Mouse (Mus musculus) gastrocnemius, postnatal 36 days (tissue): ENCODE measurements around the gene Samsn1. TPM values are rescaled to one million over a fixed set of nuclear protein-coding genes. Genes with fewer than 3 reads are reported as not detected.
"Not testable (repeated sequence)": the region's sequence is repeated elsewhere in the genome, so short reads cannot be mapped to it uniquely, and the experiment has no call there.

Source experiments
- DNase-seq, 2 experiments: peaks; one replicate each; pipeline ENCODE4 v3.0.0; 2022
- intact Hi-C: fragments of 180-260 bp; cut with DNase I; formaldehyde crosslinking; loops from one replicate; pipeline ENCODE4 v1.15.1; 2025
- total RNA-seq, 2 experiments: library from RNA; stranded (reverse); gene quantifications; 2 replicates each; pipeline ENCODE4 v1.2.3; 2021

Gene Samsn1
- total RNA-seq, 2 experiments from 2014 or later: 0.30 TPM; not detected in 1

GRCm38 (mm10) chr16:75889081-75889646, 132.9 kb downstream of the Samsn1 start:
- intact Hi-C loops: no loop called here
- DNase-seq: no peak

- DNase-seq: no peak
- intact Hi-C loops: no loop called here
These were observed 134.9 kb downstream of the Samsn1 start for GRCm38 (mm10) chr16:75887203-75887602.

DNA sequence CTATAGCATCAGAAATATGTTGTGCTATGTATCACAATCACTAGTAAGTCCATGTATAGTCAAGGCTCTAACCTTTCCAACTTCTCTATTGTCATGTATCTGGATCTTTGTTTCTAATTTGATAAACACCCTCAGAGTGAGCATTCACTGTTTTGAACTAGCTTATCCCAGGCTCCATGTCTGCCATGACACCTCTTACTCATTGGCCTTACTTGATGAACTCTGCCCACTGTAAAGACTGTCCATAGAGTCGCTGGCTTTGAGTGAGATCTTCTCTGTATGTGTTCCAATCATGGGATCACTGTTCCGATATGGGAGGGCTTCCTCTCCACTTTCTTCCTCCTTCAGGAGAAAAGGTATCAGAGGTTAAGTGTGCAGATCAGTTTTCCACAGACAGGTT, 143.2 kb downstream of the Samsn1 start:
- intact Hi-C loops: no loop called here
- DNase-seq: no peak

DNA sequence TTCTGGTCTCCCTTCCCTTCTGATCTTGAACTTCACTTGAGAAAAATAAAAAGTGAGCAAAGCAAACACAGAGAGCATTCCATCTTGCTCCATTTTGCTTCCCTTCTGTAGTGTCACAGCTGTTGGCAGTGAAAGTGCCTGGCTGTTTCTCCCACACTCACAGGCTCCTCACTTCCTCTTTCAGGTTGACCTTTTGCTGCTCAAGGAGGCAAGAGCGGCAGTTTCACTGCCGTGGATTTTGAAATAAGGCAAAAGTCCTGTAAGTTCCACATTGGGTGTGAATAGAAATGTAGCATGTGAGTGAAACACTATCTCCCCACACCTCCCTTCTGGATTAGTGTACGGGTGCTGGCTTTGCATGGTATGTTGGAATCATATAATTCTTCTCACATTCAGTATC, 144.9 kb downstream of the Samsn1 start:
- DNase-seq: no peak
- intact Hi-C loops: no loop called here

- DNase-seq: no peak
- intact Hi-C loops: no loop called here
These were observed 146.2 kb downstream of the Samsn1 start for GRCm38 (mm10) chr16:75875896-75876295.

- no peak for DNase-seq
- intact Hi-C loops: no loop called here
These were observed 147.6 kb downstream of the Samsn1 start for GRCm38 (mm10) chr16:75874508-75874907.

DNA sequence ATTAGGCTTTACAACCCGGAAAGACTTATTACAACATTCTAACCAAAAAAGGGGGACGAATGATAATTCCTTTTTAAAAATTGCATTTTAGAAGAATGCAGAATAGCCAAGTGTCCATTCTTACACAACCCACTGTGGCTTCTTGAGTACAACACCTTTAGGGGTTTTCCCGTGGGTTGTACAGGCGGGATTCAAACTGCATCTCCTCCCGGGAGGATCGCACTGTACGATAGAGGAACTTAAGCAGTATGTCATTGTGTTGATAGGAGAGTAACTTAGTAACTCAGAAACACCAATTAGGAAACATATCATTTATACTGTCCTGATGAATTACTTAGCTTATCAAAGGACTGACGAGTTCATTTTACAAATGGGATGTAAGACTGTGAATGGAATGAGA, 149.8 kb downstream of the Samsn1 start:
- intact Hi-C loops: no loop called here
- DNase-seq: no peak

- no peak for DNase-seq
- intact Hi-C loops: no loop called here
These were observed 154.7 kb downstream of the Samsn1 start for GRCm38 (mm10) chr16:75867400-75867799.

- intact Hi-C loops: no loop called here
- DNase-seq: no peak
These were observed 156.6 kb downstream of the Samsn1 start for GRCm38 (mm10) chr16:75865505-75865904.

DNA sequence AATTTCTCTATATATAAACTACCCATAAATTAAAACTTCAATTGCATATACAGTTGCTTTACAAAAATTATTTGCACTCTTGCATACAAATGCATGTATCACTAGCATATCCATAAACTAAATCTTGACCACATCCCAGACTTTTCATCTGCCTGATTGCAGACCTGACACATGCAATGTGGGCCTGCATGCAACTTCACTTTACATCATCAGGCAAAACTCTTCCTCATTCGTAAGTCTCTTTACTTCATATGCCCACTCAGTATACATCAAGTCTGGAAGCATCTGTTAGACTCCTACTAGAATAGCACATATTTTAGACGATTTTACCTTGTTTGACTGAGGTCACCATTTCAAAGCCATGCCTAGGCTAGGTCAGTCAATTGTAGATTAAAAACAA, 157.4 kb downstream of the Samsn1 start:
- DNase-seq: no peak
- intact Hi-C loops: no loop called here

DNA sequence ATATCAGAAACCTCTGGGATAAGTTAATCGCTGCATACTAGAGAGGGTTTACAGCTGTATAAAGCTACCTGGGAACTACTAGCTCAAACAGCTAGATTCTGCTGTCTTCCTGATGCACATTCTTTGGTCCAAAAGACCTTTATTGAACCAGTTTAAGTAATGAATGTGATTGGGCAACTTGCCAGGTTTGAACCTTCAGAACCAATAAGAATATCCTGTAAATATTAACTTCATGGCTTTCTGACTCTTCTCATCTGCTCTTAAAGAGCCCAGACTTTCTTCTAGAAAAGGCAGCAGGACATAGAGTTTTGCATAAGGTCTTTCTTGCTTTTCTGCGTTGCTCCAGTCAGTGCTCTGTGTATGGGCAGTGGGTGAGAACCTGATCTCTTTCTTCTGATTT, 165.7 kb downstream of the Samsn1 start:
- no peak for DNase-seq
- intact Hi-C loops: no loop called here

DNA sequence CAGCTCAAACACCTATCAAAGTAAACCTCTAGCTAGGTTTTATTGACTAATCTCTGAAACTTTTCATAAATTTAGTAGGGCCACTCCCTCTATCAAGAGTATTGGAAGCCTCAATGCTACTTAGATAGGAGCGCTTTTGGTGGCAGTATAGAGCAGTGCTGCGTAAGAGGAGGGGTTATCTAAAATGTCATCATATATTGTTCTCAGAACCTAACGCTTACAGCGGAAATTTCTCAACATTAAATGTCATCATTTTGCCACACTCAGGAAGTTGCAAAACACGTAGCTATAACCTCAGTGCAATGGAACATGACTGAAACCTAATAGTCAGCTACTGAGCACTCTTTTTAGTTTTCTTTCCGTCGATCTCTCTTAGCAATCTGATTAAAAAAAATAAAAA, 166.7 kb downstream of the Samsn1 start:
- intact Hi-C loops: no loop called here
- DNase-seq: no peak

GRCm38 (mm10) chr16:75853556-75854271, 168.4 kb downstream of the Samsn1 start:
- no peak for DNase-seq
- intact Hi-C loops: no loop called here

DNA sequence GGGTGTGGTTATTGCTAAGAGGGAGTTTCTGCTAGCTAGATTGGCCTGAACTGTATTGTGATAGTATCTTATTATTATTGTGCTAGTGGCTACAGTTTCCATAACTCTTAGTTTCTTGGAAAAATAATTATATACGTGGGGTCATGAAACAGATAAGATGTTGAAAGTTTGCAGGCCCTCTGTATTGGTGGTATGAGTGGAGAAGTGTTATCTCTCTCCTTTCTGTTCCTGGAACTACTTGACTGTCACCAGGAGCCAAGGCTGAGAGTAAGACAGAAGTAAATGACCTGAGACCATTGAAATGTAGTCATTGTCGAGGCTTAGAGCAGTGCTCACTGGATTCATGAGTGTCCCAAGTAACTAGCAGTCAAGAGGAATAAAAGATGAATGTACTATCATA, 169.6 kb downstream of the Samsn1 start:
- intact Hi-C loops: no loop called here
- DNase-seq: no peak

DNA sequence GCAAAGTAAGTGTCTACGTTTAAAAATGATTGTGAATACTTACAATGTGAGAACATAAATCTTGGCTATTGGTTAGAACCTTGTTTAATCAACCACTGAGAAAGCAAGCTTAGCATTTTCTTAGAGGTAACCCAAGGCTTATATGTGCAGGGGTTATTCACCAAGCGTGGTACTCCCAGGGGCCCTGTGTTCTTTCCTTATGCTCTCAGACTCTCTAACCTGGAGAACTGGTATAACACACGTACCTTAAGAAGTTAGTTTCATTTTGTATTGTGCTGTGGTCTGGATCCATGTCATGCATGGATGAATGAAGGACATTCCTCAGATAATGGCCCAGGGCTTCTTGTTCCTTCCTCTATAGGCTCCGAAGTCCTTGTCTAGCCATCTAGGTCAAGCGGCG, 173.0 kb downstream of the Samsn1 start:
- no peak for DNase-seq
- intact Hi-C loops: no loop called here

- no peak for DNase-seq
- intact Hi-C loops: no loop called here
These were observed 178.4 kb downstream of the Samsn1 start for GRCm38 (mm10) chr16:75843653-75844062.

- intact Hi-C loops: no loop called here
- no peak for DNase-seq
These were observed 179.1 kb downstream of the Samsn1 start for GRCm38 (mm10) chr16:75843031-75843430.

DNA sequence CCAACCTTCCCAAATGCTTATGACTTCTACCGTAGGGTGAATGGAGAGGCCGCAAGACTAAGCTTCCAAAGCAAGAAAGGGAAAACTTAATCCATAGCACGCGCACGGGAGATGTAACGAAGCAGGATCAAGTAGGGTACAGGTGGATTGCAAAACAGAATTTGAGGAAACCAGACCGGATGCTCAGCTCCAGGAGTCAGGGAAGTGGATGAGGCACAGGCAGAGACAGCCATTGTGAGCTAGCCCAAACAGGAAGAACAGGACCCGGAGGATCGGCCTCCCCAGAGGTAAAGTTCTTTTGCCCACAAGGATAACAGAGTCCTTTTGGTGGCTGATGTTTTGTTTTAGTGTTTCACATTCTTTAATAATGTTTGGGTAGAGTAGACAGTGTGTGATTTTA, 179.5 kb downstream of the Samsn1 start:
- no peak for DNase-seq
- intact Hi-C loops: no loop called here

DNA sequence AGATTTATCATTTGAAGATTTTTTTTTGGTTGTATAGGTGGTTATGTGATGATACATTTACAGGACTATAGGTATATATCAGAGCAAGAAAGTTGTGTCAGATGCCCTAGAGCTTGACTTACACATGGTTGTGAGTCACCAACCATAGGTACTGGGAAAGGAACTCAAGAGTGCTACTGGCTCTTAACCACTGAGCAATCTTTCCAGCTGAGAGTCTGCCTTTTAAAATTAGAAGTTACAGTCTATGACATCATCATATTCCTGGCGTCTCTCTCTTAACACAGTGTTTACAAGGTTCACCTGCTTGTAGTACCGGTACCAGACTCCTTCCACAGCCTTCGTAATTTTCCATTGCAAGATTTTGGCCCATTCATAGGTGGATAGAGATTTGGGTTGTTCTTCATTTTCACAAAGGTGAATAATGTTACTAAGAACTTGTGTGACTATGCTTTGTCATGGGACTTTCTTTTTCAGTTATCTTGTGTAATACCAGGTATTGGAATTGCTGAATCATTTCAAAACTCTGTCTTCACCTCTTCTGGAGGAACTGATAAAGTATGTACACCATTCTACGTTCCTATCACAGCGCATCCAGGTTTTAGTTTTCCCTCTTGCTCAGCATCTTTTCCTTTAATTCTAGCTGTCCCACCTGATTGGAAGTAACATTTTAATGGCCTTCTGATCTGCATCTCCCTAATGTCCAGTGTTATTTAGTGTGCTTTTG, 184.2 kb downstream of the Samsn1 start:
- intact Hi-C loops: no loop called here
- no peak for DNase-seq

GRCm38 (mm10) chr16:75831390-75831789, 190.7 kb downstream of the Samsn1 start:
- DNase-seq: no peak
- intact Hi-C loops: no loop called here

- intact Hi-C loops: not testable (repeated sequence)
These were observed 195.1 kb downstream of the Samsn1 start for GRCm38 (mm10) chr16:75826949-75827348.

GRCm38 (mm10) chr16:75826498-75826897, 195.6 kb downstream of the Samsn1 start:
- no peak for DNase-seq
- intact Hi-C loops: no loop called here

More at GRCm38 (mm10) chr16:75826949-75827348, 195.1 kb downstream of the Samsn1 start:
- not testable (repeated sequence) for DNase-seq
